Mouse (Mus musculus): ENCODE measurements around the gene Macrod2. TPM values are rescaled to one million over a fixed set of nuclear protein-coding genes. Genes with fewer than 3 reads are reported as not detected.
A peak's percentile ranks its signal among the peaks of the same experiment; 100 is the strongest.

Macrod2 gene
- polyA plus RNA-seq, 1 experiment from 2014 or later: 32.9 TPM

DNA sequence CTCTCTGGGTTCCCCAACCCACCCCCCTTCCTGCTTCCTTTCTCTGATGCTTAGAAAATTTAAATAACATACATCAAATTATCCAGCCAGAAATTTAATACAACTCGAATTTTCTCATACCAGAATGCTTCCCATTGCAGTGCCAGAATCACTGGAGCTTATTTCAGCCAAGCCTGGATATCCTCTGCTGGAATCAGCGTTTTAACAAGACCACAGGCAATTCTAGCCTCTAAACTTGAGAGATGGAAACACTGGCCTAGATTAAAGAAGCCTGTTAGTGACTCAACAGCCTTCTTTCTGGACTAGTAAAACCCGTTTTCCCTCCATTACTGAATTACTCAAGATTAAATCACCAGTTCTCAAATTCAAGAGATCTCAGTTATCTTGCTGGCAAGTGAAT is 1170.9 kb downstream of the Macrod2 start:
- H3K9ac ChIP-seq (ENCODE audit: low read depth, low read length): no peak overlapping the region
- ATAC-seq: no peak
- no peaks in the 10 kb centered on the region for H3K4me1 ChIP-seq (ENCODE audit: control insufficient read depth, insufficient read depth, low read length)
- no peak overlapping the region for H3K27ac ChIP-seq (ENCODE audit: low read length)
- no peak overlapping the region for H3K4me2 ChIP-seq (ENCODE audit: low read depth, low read length)
- H3K27me3 ChIP-seq (replicated peaks; ENCODE audit: control insufficient read depth, insufficient read depth, low read length): no peaks in the 10 kb centered on the region
- no peaks in the 10 kb centered on the region for H3K9me3 ChIP-seq (ENCODE audit: control insufficient read depth, low read length)
- WGBS: 44% methylated on average over 3 of the region's 3 CpGs
- H3K36me3 ChIP-seq (ENCODE audit: control insufficient read depth, insufficient read depth, low read length): no peaks in the 10 kb centered on the region
- no peak overlapping the region for H3K4me3 ChIP-seq (ENCODE audit: low read length)

DNA sequence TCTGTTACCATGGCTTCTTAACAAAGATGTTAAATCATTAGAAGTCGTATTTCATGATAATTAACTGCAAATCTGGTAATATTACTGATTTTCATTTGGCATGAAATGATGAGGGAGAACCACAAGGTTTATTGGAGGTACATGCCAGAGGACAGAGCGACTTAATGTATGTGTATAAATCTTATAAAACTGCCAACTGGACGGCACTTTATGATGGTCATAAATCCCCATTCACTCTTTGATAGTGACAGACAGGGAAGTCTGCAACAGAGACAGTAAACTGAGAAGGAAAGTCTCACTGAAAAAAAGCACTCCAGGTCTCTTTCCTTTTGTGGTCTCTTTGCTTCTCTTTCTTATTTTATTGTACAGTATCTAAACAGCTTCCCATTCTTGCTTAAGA is 1176.3 kb downstream of the Macrod2 start:
- peak; percentile 69; the same call in 1 of the 2 replicates for ATAC-seq
- H3K9ac ChIP-seq (ENCODE audit: low read depth, low read length): no peak overlapping the region
- no peaks in the 10 kb centered on the region for H3K4me1 ChIP-seq (ENCODE audit: control insufficient read depth, insufficient read depth, low read length)
- H3K9me3 ChIP-seq (ENCODE audit: control insufficient read depth, low read length): no peaks in the 10 kb centered on the region
- H3K27me3 ChIP-seq (replicated peaks; ENCODE audit: control insufficient read depth, insufficient read depth, low read length): no peaks in the 10 kb centered on the region
- no peaks in the 10 kb centered on the region for H3K36me3 ChIP-seq (ENCODE audit: control insufficient read depth, insufficient read depth, low read length)
- 26% methylated on average over 3 of the region's 3 CpGs for WGBS
- H3K4me2 ChIP-seq (ENCODE audit: low read depth, low read length): no peak overlapping the region
- no peak overlapping the region for H3K27ac ChIP-seq (ENCODE audit: low read length)
- no peak overlapping the region for H3K4me3 ChIP-seq (ENCODE audit: low read length)

DNA sequence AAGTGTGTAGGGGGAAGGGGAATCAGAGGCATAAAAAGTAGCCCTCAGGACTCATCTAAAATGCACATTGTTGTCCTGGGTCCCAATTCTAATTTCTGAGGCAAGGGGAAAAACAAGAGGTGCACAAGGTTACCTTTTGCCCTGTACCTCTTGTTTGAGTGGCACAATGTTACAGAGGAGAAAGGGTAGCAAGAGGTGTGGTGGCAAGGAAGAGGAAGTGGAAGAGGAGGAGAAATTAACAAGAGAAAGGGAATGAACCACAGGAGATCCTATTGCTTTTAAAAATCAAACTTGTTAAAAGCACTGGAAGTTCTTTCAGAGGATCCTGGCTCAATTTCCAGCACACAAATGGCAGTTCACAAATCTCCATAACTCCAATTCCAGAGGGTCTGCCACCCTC is 1183.1 kb downstream of the Macrod2 start:
- Histone ChIP-seq H3K4me2 (ENCODE audit: low read depth, low read length) (no peak overlapping the region), H3K36me3 (ENCODE audit: control insufficient read depth, insufficient read depth, low read length) (no peaks in the 10 kb centered on the region), H3K9ac (ENCODE audit: low read depth, low read length) (no peak overlapping the region), H3K27ac (ENCODE audit: low read length) (no peak overlapping the region), H3K27me3 (replicated peaks; ENCODE audit: control insufficient read depth, insufficient read depth, low read length) (no peaks in the 10 kb centered on the region), H3K4me3 (ENCODE audit: low read length) (no peak overlapping the region), H3K9me3 (ENCODE audit: control insufficient read depth, low read length) (no peaks in the 10 kb centered on the region), H3K4me1 (ENCODE audit: control insufficient read depth, insufficient read depth, low read length) (no peaks in the 10 kb centered on the region)
- no peak for ATAC-seq

DNA sequence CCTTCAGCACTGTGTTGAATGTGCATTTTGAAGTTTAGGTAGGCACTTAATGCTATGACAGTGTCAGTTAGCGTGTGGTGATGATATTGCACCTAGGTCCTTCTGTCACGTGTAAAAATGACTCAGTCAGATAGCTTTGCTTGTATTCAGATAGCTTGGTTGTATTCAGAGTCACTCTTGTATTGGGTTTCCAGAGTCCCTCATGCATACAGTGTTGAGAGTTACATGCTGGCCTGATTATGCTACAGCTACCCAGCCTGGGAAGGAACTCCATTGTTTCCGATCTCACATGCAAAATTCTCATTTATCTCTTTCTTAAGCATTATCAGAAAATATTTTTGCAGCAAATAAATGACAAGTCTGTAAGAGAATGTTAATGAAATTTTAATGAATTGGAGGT is 1187.3 kb downstream of the Macrod2 start:
- no peak overlapping the region for H3K4me3 ChIP-seq (ENCODE audit: low read length)
- no peaks in the 10 kb centered on the region for H3K4me1 ChIP-seq (ENCODE audit: control insufficient read depth, insufficient read depth, low read length)
- WGBS: 78% methylated on average over 3 of the region's 3 CpGs
- H3K9me3 ChIP-seq (ENCODE audit: control insufficient read depth, low read length): no peaks in the 10 kb centered on the region
- no peaks in the 10 kb centered on the region for H3K36me3 ChIP-seq (ENCODE audit: control insufficient read depth, insufficient read depth, low read length)
- no peak overlapping the region for H3K27ac ChIP-seq (ENCODE audit: low read length)
- no peak for ATAC-seq
- no peaks in the 10 kb centered on the region for H3K27me3 ChIP-seq (replicated peaks; ENCODE audit: control insufficient read depth, insufficient read depth, low read length)
- H3K9ac ChIP-seq (ENCODE audit: low read depth, low read length): no peak overlapping the region
- no peak overlapping the region for H3K4me2 ChIP-seq (ENCODE audit: low read depth, low read length)

DNA sequence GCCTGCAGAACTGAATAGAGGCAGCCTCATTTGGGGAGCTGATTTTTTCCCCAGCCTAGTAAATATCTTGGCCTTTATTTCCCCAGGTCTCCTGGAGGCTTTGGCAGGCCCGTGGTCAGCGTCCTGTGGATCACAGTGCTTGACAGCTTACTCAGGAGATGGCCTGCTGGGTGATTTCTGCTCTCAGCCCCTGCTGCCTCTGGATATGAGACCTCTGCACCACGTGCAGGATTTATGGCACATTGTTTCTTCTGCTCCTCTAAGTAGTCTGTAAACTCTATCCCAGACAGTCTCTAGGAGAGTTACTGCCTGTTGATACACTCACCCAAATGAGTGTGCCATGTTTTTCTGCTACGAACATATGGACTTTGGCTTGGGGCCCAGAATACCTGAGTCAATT is 1187.8 kb downstream of the Macrod2 start:
- no peaks in the 10 kb centered on the region for H3K27me3 ChIP-seq (replicated peaks; ENCODE audit: control insufficient read depth, insufficient read depth, low read length)
- no peak overlapping the region for H3K4me3 ChIP-seq (ENCODE audit: low read length)
- H3K9ac ChIP-seq (ENCODE audit: low read depth, low read length): no peak overlapping the region
- H3K9me3 ChIP-seq (ENCODE audit: control insufficient read depth, low read length): no peaks in the 10 kb centered on the region
- ATAC-seq: no peak
- no peak overlapping the region for H3K4me2 ChIP-seq (ENCODE audit: low read depth, low read length)
- no peaks in the 10 kb centered on the region for H3K4me1 ChIP-seq (ENCODE audit: control insufficient read depth, insufficient read depth, low read length)
- no peaks in the 10 kb centered on the region for H3K36me3 ChIP-seq (ENCODE audit: control insufficient read depth, insufficient read depth, low read length)
- H3K27ac ChIP-seq (ENCODE audit: low read length): no peak overlapping the region
- 10% methylated on average over 4 of the region's 4 CpGs for WGBS

DNA sequence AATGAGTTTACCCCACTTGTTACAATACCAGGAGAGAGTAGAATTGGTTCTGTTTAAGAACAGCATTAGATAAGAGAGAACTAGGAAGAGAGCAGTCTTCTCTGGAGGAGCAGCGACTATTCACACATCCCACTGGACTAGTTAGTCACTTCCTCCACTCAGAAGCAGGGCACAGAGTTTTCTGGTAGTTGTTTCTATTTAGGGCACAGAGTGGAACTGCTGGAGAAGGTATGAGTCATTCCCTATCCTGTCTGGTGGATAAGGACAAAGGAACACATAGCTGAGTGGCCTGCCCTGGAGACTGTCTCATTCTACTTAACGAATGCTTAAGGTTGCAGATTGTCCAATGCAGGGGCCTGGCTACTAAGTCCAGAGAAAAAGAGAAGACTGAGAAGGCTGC is 1192.2 kb downstream of the Macrod2 start:
- no peaks in the 10 kb centered on the region for H3K4me1 ChIP-seq (ENCODE audit: control insufficient read depth, insufficient read depth, low read length)
- H3K9me3 ChIP-seq (ENCODE audit: control insufficient read depth, low read length): no peaks in the 10 kb centered on the region
- no peak overlapping the region for H3K27ac ChIP-seq (ENCODE audit: low read length)
- whole genome bisulfite sequencing: 69% methylated on average over 2 of the region's 2 CpGs
- no peaks in the 10 kb centered on the region for H3K27me3 ChIP-seq (replicated peaks; ENCODE audit: control insufficient read depth, insufficient read depth, low read length)
- no peak overlapping the region for H3K4me3 ChIP-seq (ENCODE audit: low read length)
- no peak overlapping the region for H3K9ac ChIP-seq (ENCODE audit: low read depth, low read length)
- no peaks in the 10 kb centered on the region for H3K36me3 ChIP-seq (ENCODE audit: control insufficient read depth, insufficient read depth, low read length)
- no peak overlapping the region for H3K4me2 ChIP-seq (ENCODE audit: low read depth, low read length)
- no peak; the same call in 1 of the 2 replicates for ATAC-seq

DNA sequence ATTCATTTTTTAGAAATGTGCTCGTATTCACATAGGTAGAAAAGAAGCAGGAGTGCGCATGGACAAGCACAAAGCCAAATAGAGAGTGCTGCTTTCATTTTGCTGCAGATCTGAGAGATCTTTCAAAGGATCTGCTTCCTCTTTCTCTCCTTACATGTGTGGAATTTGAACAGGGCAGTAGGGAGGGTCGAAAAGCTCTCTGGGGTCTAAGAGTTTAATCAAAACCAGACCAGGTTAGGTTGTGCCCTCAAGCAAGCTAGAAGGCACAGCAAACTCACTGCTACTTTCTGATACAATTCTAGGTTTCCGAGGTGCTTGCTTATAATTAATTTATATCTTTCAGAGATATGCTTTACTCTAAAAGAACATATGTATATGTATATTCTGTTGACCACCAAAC is 1196.2 kb downstream of the Macrod2 start:
- Histone ChIP-seq H3K27ac (ENCODE audit: low read length) (no peak overlapping the region), H3K36me3 (ENCODE audit: control insufficient read depth, insufficient read depth, low read length) (no peaks in the 10 kb centered on the region), H3K9ac (ENCODE audit: low read depth, low read length) (no peak overlapping the region), H3K4me3 (ENCODE audit: low read length) (no peak overlapping the region), H3K4me2 (ENCODE audit: low read depth, low read length) (no peak overlapping the region), H3K9me3 (ENCODE audit: control insufficient read depth, low read length) (no peaks in the 10 kb centered on the region), H3K27me3 (replicated peaks; ENCODE audit: control insufficient read depth, insufficient read depth, low read length) (no peaks in the 10 kb centered on the region), H3K4me1 (ENCODE audit: control insufficient read depth, insufficient read depth, low read length) (no peaks in the 10 kb centered on the region)
- WGBS: 69% methylated on average over 4 of the region's 4 CpGs
- no peak for ATAC-seq

DNA sequence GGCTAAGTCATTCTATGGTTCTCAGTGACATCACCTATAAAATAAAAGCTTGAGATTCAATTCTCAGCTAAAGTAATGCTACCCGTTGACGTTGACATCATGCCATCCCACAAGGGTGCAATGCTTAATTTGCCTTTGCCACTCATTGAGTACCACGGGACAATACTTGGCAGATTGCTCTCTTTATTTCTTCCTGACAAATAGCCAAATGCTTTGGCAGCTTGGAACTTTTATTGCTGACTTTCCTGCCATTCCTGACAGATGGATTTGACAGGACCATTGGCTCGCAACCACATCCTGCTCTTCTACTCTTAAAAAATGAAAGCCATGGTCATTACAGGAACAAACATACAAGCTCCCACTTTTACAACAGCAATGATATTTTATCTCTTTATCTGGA is 1199.7 kb downstream of the Macrod2 start:
- no peaks in the 10 kb centered on the region for H3K9me3 ChIP-seq (ENCODE audit: control insufficient read depth, low read length)

DNA sequence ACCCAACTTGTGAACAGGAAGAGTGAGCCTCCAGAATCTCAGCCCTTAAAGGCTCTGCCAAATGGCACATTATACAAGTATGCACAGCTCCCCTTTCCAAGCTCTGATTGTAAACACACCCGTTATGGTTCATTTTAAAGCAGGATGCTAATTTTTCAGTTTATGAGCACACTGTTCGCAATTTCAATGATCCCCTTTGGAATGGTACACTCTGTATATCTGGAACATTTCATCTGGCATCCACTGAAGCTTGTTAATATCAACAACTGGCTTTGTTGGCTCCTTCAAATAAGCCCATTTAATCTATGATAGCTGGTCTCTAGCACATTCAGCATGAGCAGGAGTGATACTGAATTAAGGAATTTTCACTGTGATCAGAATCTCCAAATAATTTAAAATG is 1222.6 kb downstream of the Macrod2 start:
- Histone ChIP-seq H3K36me3 (ENCODE audit: control insufficient read depth, insufficient read depth, low read length) (no peaks in the 10 kb centered on the region), H3K4me2 (ENCODE audit: low read depth, low read length) (no peak overlapping the region), H3K9me3 (ENCODE audit: control insufficient read depth, low read length) (no peaks in the 10 kb centered on the region), H3K4me1 (ENCODE audit: control insufficient read depth, insufficient read depth, low read length) (no peaks in the 10 kb centered on the region), H3K27me3 (replicated peaks; ENCODE audit: control insufficient read depth, insufficient read depth, low read length) (no peaks in the 10 kb centered on the region), H3K4me3 (ENCODE audit: low read length) (no peak overlapping the region), H3K27ac (ENCODE audit: low read length) (no peak overlapping the region), H3K9ac (ENCODE audit: low read depth, low read length) (no peak overlapping the region)
- WGBS: 43% methylated on average over 2 of the region's 2 CpGs
- ATAC-seq: no peak

More for the DNA sequence above, 1199.7 kb downstream of the Macrod2 start:
- no peak for ATAC-seq
- Histone ChIP-seq H3K4me2 (ENCODE audit: low read depth, low read length) (no peak overlapping the region), H3K4me3 (ENCODE audit: low read length) (no peak overlapping the region), H3K27me3 (replicated peaks; ENCODE audit: control insufficient read depth, insufficient read depth, low read length) (no peaks in the 10 kb centered on the region), H3K9ac (ENCODE audit: low read depth, low read length) (no peak overlapping the region), H3K4me1 (ENCODE audit: control insufficient read depth, insufficient read depth, low read length) (no peaks in the 10 kb centered on the region), H3K27ac (ENCODE audit: low read length) (no peak overlapping the region), H3K36me3 (ENCODE audit: control insufficient read depth, insufficient read depth, low read length) (no peaks in the 10 kb centered on the region)
- WGBS: 72% methylated on average over 4 of the region's 4 CpGs

DNA sequence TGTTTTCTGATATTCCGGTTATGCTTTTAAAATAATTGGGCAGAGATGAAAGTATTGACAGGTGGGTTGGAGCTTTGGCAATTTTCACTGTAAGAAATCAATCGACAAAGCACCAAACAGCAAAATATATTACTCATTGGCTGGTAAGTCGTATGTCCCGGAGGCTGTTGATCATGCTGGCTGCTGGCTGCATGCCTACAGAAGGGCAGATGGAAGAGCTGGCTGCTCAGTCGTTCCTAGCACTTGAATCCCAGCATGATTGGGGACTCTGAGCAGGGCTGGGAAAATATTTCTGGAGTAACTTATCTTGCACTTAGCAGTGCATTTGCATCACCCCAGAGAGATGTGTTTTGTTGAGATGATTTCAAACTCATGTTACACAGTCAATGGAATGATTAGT is 1223.1 kb downstream of the Macrod2 start:
- no peak overlapping the region for H3K27ac ChIP-seq (ENCODE audit: low read length)
- no peaks in the 10 kb centered on the region for H3K9me3 ChIP-seq (ENCODE audit: control insufficient read depth, low read length)
- H3K4me1 ChIP-seq (ENCODE audit: control insufficient read depth, insufficient read depth, low read length): no peaks in the 10 kb centered on the region
- H3K36me3 ChIP-seq (ENCODE audit: control insufficient read depth, insufficient read depth, low read length): no peaks in the 10 kb centered on the region
- H3K27me3 ChIP-seq (replicated peaks; ENCODE audit: control insufficient read depth, insufficient read depth, low read length): no peaks in the 10 kb centered on the region
- H3K4me2 ChIP-seq (ENCODE audit: low read depth, low read length): no peak overlapping the region
- no peak overlapping the region for H3K4me3 ChIP-seq (ENCODE audit: low read length)
- 72% methylated on average over 5 of the region's 5 CpGs for WGBS
- ATAC-seq: no peak
- no peak overlapping the region for H3K9ac ChIP-seq (ENCODE audit: low read depth, low read length)

All from intestine, embryonic 16.5 days (tissue).